Mouse (Mus musculus): ENCODE results near the gene H2-T23. TPM values are rescaled to one million over a fixed set of nuclear protein-coding genes. Genes with fewer than 3 reads are reported as not detected.
"Not testable (repeated sequence)": the region's sequence is repeated elsewhere in the genome, so short reads cannot be mapped to it uniquely, and the experiment has no call there.

Gene H2-T23
- polyA plus RNA-seq, 1 experiment from 2014 or later, result 2.6 TPM

- Histone ChIP-seq H3K4me2 (ENCODE audit: low read depth, low read length) (no peak overlapping the region), H3K27me3 (ENCODE audit: control insufficient read depth, insufficient read depth, low read length) (no peaks in the 10 kb centered on the region), H3K9ac (replicated peaks; ENCODE audit: low read depth, low read length) (no peak overlapping the region), H3K4me1 (ENCODE audit: control insufficient read depth, insufficient read depth, low read length) (no peaks in the 10 kb centered on the region), H3K4me3 (ENCODE audit: low read depth, low read length) (no peak overlapping the region), H3K9me3 (ENCODE audit: control insufficient read depth, low read length) (no peaks in the 10 kb centered on the region), H3K36me3 (ENCODE audit: control insufficient read depth, insufficient read depth, low read length) (peaks cover 4% of the 10 kb centered on the region; the same call in 1 of the 2 replicates), H3K27ac (ENCODE audit: low read depth, low read length) (no peak overlapping the region)
- no peak for ATAC-seq (ENCODE audit: low read depth)
- WGBS, result 96% methylated on average over 5 of the region's 5 CpGs
These were observed 15.6 kb downstream of the H2-T23 start for GRCm38 (mm10) chr17:36017046-36017445.

- Histone ChIP-seq H3K27me3 (ENCODE audit: control insufficient read depth, insufficient read depth, low read length) (no peaks in the 10 kb centered on the region), H3K27ac (ENCODE audit: low read depth, low read length) (no peak overlapping the region), H3K4me3 (ENCODE audit: low read depth, low read length) (no peak overlapping the region), H3K9me3 (ENCODE audit: control insufficient read depth, low read length) (no peaks in the 10 kb centered on the region), H3K36me3 (ENCODE audit: control insufficient read depth, insufficient read depth, low read length) (peaks cover 4% of the 10 kb centered on the region; the same call in 1 of the 2 replicates), H3K4me2 (ENCODE audit: low read depth, low read length) (no peak overlapping the region), H3K4me1 (ENCODE audit: control insufficient read depth, insufficient read depth, low read length) (no peaks in the 10 kb centered on the region), H3K9ac (replicated peaks; ENCODE audit: low read depth, low read length) (no peak overlapping the region)
- no peak for ATAC-seq (ENCODE audit: low read depth)
- 96% methylated on average over 5 of the region's 5 CpGs for WGBS
These were observed 17.7 kb downstream of the H2-T23 start for GRCm38 (mm10) chr17:36014977-36015376.

GRCm38 (mm10) chr17:36004409-36004808, 28.2 kb downstream of the H2-T23 start:
- not testable (repeated sequence) for H3K9ac ChIP-seq (replicated peaks; ENCODE audit: low read depth, low read length); H3K4me2 ChIP-seq (ENCODE audit: low read depth, low read length); H3K4me1 ChIP-seq (ENCODE audit: control insufficient read depth, insufficient read depth, low read length); ATAC-seq (ENCODE audit: low read depth); H3K27me3 ChIP-seq (ENCODE audit: control insufficient read depth, insufficient read depth, low read length); H3K27ac ChIP-seq (ENCODE audit: low read depth, low read length); H3K36me3 ChIP-seq (ENCODE audit: control insufficient read depth, insufficient read depth, low read length); H3K4me3 ChIP-seq (ENCODE audit: low read depth, low read length); H3K9me3 ChIP-seq (ENCODE audit: control insufficient read depth, low read length)
- 91% methylated on average over 7 of the region's 7 CpGs for WGBS

GRCm38 (mm10) chr17:36003331-36003730, 29.3 kb downstream of the H2-T23 start:
- no peak overlapping the region for H3K4me3 ChIP-seq (ENCODE audit: low read depth, low read length)
- no peaks in the 10 kb centered on the region for H3K27me3 ChIP-seq (ENCODE audit: control insufficient read depth, insufficient read depth, low read length)
- no peak overlapping the region for H3K4me2 ChIP-seq (ENCODE audit: low read depth, low read length)
- no peaks in the 10 kb centered on the region for H3K9me3 ChIP-seq (ENCODE audit: control insufficient read depth, low read length)
- no peak overlapping the region for H3K27ac ChIP-seq (ENCODE audit: low read depth, low read length)
- no peak for ATAC-seq (ENCODE audit: low read depth)
- no peaks in the 10 kb centered on the region for H3K36me3 ChIP-seq (ENCODE audit: control insufficient read depth, insufficient read depth, low read length)
- no peaks in the 10 kb centered on the region for H3K4me1 ChIP-seq (ENCODE audit: control insufficient read depth, insufficient read depth, low read length)
- 95% methylated on average over 7 of the region's 7 CpGs for WGBS
- H3K9ac ChIP-seq (replicated peaks; ENCODE audit: low read depth, low read length), result no peak overlapping the region

GRCm38 (mm10) chr17:36001966-36002365, 30.7 kb downstream of the H2-T23 start:
- no peak overlapping the region for H3K4me3 ChIP-seq (ENCODE audit: low read depth, low read length)
- no peak overlapping the region for H3K4me2 ChIP-seq (ENCODE audit: low read depth, low read length)
- no peak for ATAC-seq (ENCODE audit: low read depth)
- H3K4me1 ChIP-seq (ENCODE audit: control insufficient read depth, insufficient read depth, low read length), result no peaks in the 10 kb centered on the region
- no peak overlapping the region for H3K9ac ChIP-seq (replicated peaks; ENCODE audit: low read depth, low read length)
- no peaks in the 10 kb centered on the region for H3K9me3 ChIP-seq (ENCODE audit: control insufficient read depth, low read length)
- H3K27ac ChIP-seq (ENCODE audit: low read depth, low read length), result no peak overlapping the region
- 97% methylated on average over 6 of the region's 6 CpGs for WGBS
- H3K36me3 ChIP-seq (ENCODE audit: control insufficient read depth, insufficient read depth, low read length), result no peaks in the 10 kb centered on the region
- H3K27me3 ChIP-seq (ENCODE audit: control insufficient read depth, insufficient read depth, low read length), result no peaks in the 10 kb centered on the region

- Histone ChIP-seq H3K27me3 (ENCODE audit: control insufficient read depth, insufficient read depth, low read length) (no peaks in the 10 kb centered on the region), H3K4me2 (ENCODE audit: low read depth, low read length) (no peak overlapping the region), H3K27ac (ENCODE audit: low read depth, low read length) (no peak overlapping the region), H3K36me3 (ENCODE audit: control insufficient read depth, insufficient read depth, low read length) (no peaks in the 10 kb centered on the region), H3K9me3 (ENCODE audit: control insufficient read depth, low read length) (no peaks in the 10 kb centered on the region), H3K4me1 (ENCODE audit: control insufficient read depth, insufficient read depth, low read length) (0 out of 2 replicates have a peak, but pooled peaks cover under 1% of the 10 kb centered on the region), H3K9ac (replicated peaks; ENCODE audit: low read depth, low read length) (no peak overlapping the region), H3K4me3 (ENCODE audit: low read depth, low read length) (no peak overlapping the region)
- no peak for ATAC-seq (ENCODE audit: low read depth)
- 91% methylated on average over 12 of the region's 12 CpGs for WGBS
These were observed 31.3 kb downstream of the H2-T23 start for GRCm38 (mm10) chr17:36001121-36001897.

GRCm38 (mm10) chr17:36000349-36000748, 32.3 kb downstream of the H2-T23 start:
- H3K4me2 ChIP-seq (ENCODE audit: low read depth, low read length), result no peak overlapping the region
- H3K36me3 ChIP-seq (ENCODE audit: control insufficient read depth, insufficient read depth, low read length), result no peaks in the 10 kb centered on the region
- H3K4me3 ChIP-seq (ENCODE audit: low read depth, low read length), result no peak overlapping the region
- no peaks in the 10 kb centered on the region for H3K9me3 ChIP-seq (ENCODE audit: control insufficient read depth, low read length)
- no peak overlapping the region for H3K9ac ChIP-seq (replicated peaks; ENCODE audit: low read depth, low read length)
- H3K27me3 ChIP-seq (ENCODE audit: control insufficient read depth, insufficient read depth, low read length), result no peaks in the 10 kb centered on the region
- WGBS, result 88% methylated on average over 4 of the region's 4 CpGs
- no peak for ATAC-seq (ENCODE audit: low read depth)
- no peak overlapping the region for H3K27ac ChIP-seq (ENCODE audit: low read depth, low read length)
- 0 out of 2 replicates have a peak, but pooled peaks cover 4% of the 10 kb centered on the region for H3K4me1 ChIP-seq (ENCODE audit: control insufficient read depth, insufficient read depth, low read length)

GRCm38 (mm10) chr17:35999356-35999755, 33.3 kb downstream of the H2-T23 start:
- ATAC-seq (ENCODE audit: low read depth), result no peak
- WGBS, result 88% methylated on average over 7 of the region's 7 CpGs

GRCm38 (mm10) chr17:35998545-35999305, 33.9 kb downstream of the H2-T23 start:
- Histone ChIP-seq H3K27me3 (ENCODE audit: control insufficient read depth, insufficient read depth, low read length) (no peaks in the 10 kb centered on the region), H3K9ac (replicated peaks; ENCODE audit: low read depth, low read length) (no peak overlapping the region), H3K4me3 (ENCODE audit: low read depth, low read length) (no peak overlapping the region), H3K9me3 (ENCODE audit: control insufficient read depth, low read length) (no peaks in the 10 kb centered on the region), H3K27ac (ENCODE audit: low read depth, low read length) (no peak overlapping the region), H3K36me3 (ENCODE audit: control insufficient read depth, insufficient read depth, low read length) (no peaks in the 10 kb centered on the region), H3K4me1 (ENCODE audit: control insufficient read depth, insufficient read depth, low read length) (0 out of 2 replicates have a peak, but pooled peaks cover 4% of the 10 kb centered on the region), H3K4me2 (ENCODE audit: low read depth, low read length) (no peak overlapping the region)
- ATAC-seq (ENCODE audit: low read depth), result no peak
- whole genome bisulfite sequencing, result 98% methylated on average over 6 of the region's 6 CpGs

More at GRCm38 (mm10) chr17:35999356-35999755, 33.3 kb downstream of the H2-T23 start:
- Histone ChIP-seq H3K9ac (replicated peaks; ENCODE audit: low read depth, low read length) (no peak overlapping the region), H3K9me3 (ENCODE audit: control insufficient read depth, low read length) (no peaks in the 10 kb centered on the region), H3K4me3 (ENCODE audit: low read depth, low read length) (no peak overlapping the region), H3K36me3 (ENCODE audit: control insufficient read depth, insufficient read depth, low read length) (no peaks in the 10 kb centered on the region), H3K27ac (ENCODE audit: low read depth, low read length) (no peak overlapping the region), H3K27me3 (ENCODE audit: control insufficient read depth, insufficient read depth, low read length) (no peaks in the 10 kb centered on the region), H3K4me2 (ENCODE audit: low read depth, low read length) (no peak overlapping the region), H3K4me1 (ENCODE audit: control insufficient read depth, insufficient read depth, low read length) (0 out of 2 replicates have a peak, but pooled peaks cover 4% of the 10 kb centered on the region)

All from neural tube, embryonic 14.5 days (tissue).